Mouse (Mus musculus): ENCODE data around the gene Entpd5.

- TF ChIP-seq POLR2A (IDR thresholded peaks at IDR 0.05; ENCODE audit: borderline replicate concordance, extremely low read depth, low read depth, low read length) (no peak), CTCF (IDR thresholded peaks at IDR 0.05; ENCODE audit: insufficient read depth, low read length) (no peak)
These were observed 8.2 kb downstream of the Entpd5 start for GRCm38 (mm10) chr12:84400653-84401052.
